Mouse (Mus musculus) MEL-GATA-1-ER (cell line): ENCODE data around the gene Snrnp35.

Experiments
- DNase-seq: peaks from one replicate; pipeline ENCODE4 v3.0.0-alpha.2; 2012; ENCODE audit warnings: low read depth; ENCODE audit errors: extremely low read depth

Snrnp35 gene

GRCm38 (mm10) chr5:124462297-124463025, 20.5 kb upstream of the Snrnp35 start:
- no peak for DNase-seq

- no peak for DNase-seq
Measured at GRCm38 (mm10) chr5:124463462-124463861, 19.5 kb upstream of the Snrnp35 start.

GRCm38 (mm10) chr5:124464905-124465304, 18.0 kb upstream of the Snrnp35 start:
- DNase-seq = no peak

GRCm38 (mm10) chr5:124467766-124468165, 15.2 kb upstream of the Snrnp35 start:
- no peak for DNase-seq

- DNase-seq = no peak
Measured at GRCm38 (mm10) chr5:124468365-124468764, 14.6 kb upstream of the Snrnp35 start.

GRCm38 (mm10) chr5:124469486-124469885, 13.4 kb upstream of the Snrnp35 start:
- DNase-seq = no peak

- no peak for DNase-seq
Measured at GRCm38 (mm10) chr5:124470591-124471171, 12.3 kb upstream of the Snrnp35 start.

- peak; percentile 53 for DNase-seq
Measured at GRCm38 (mm10) chr5:124478873-124479204, 4.1 kb upstream of the Snrnp35 start.

- no peak for DNase-seq
Measured at GRCm38 (mm10) chr5:124480119-124480518, 2.8 kb upstream of the Snrnp35 start.

GRCm38 (mm10) chr5:124481714-124482113, 1.2 kb upstream of the Snrnp35 start:
- DNase-seq = no peak

GRCm38 (mm10) chr5:124482436-124482965, 433 bp upstream of the Snrnp35 start:
- no peak for DNase-seq

- peak; percentile 13 for DNase-seq
Measured at GRCm38 (mm10) chr5:124483655-124484396, 892 bp downstream of the Snrnp35 start.

GRCm38 (mm10) chr5:124485654-124486053, 2.7 kb downstream of the Snrnp35 start:
- no peak for DNase-seq

GRCm38 (mm10) chr5:124488885-124489284, 6.0 kb downstream of the Snrnp35 start:
- no peak for DNase-seq

GRCm38 (mm10) chr5:124491732-124492131, 8.8 kb downstream of the Snrnp35 start:
- DNase-seq = no peak

- DNase-seq = no peak
Measured at GRCm38 (mm10) chr5:124492618-124493017, 9.7 kb downstream of the Snrnp35 start.

GRCm38 (mm10) chr5:124493455-124493854, 10.5 kb downstream of the Snrnp35 start:
- DNase-seq = no peak

GRCm38 (mm10) chr5:124495547-124495946, 12.6 kb downstream of the Snrnp35 start:
- DNase-seq = no peak

- DNase-seq = no peak
Measured at GRCm38 (mm10) chr5:124496614-124497514, 13.9 kb downstream of the Snrnp35 start.

- DNase-seq = no peak
Measured at GRCm38 (mm10) chr5:124498221-124498876, 15.4 kb downstream of the Snrnp35 start.

- DNase-seq = no peak
Measured at GRCm38 (mm10) chr5:124499001-124499400, 16.1 kb downstream of the Snrnp35 start.
